Mouse (Mus musculus): Measurements from ENCODE around the gene Sesn3.

Sesn3 gene

GRCm38 (mm10) chr9:14354852-14355251, 80.0 kb downstream of the Sesn3 start:
- DNase-seq (ENCODE audit: low spot score), result no peak

DNA sequence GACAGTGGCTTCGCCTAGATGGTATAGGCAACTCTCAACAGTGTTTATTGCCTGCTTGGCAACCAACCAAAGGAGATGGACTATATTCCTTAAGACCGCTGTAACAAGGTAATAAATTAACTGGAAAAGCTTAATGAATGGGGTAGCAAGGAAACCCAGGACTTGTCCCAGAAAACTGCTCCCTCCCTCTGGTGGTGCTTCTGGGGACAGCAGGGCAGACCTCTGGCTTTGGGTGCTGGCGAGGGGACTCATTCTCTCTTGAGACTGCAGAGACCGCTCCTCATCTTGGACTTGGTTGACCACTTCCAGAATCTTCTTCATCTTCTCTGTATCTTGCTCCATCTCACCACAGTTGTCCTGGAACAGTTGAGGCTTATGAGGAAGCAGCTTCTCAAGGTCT, 82.2 kb downstream of the Sesn3 start:
- DNase-seq (ENCODE audit: low spot score), result no peak

GRCm38 (mm10) chr9:14362068-14362768, 87.4 kb downstream of the Sesn3 start:
- no peak for DNase-seq (ENCODE audit: low spot score)

GRCm38 (mm10) chr9:14363540-14363939, 88.7 kb downstream of the Sesn3 start:
- no peak for DNase-seq (ENCODE audit: low spot score)

DNA sequence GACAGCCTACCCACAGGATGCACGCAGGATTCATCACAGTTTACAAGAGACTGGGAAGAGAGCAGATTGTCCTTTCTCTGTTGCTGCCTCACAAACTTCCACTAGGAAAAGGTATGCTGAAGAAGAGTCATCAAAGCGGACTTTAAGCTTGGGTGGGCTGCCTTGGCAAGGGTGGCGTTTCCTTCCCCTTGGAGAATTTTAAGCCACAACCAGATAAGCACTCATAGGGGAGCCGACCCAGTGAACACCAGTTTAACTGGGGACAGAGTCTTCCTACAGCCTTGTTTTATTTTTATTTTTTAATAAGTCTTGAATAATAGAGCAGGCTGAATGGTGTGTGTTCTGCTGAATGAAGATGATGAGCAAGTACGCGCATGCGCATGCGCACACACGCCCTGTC, 89.9 kb downstream of the Sesn3 start:
- DNase-seq (ENCODE audit: low spot score), result no peak

- no peak for DNase-seq (ENCODE audit: low spot score)
Observed at GRCm38 (mm10) chr9:14365481-14366125, 90.7 kb downstream of the Sesn3 start.

DNA sequence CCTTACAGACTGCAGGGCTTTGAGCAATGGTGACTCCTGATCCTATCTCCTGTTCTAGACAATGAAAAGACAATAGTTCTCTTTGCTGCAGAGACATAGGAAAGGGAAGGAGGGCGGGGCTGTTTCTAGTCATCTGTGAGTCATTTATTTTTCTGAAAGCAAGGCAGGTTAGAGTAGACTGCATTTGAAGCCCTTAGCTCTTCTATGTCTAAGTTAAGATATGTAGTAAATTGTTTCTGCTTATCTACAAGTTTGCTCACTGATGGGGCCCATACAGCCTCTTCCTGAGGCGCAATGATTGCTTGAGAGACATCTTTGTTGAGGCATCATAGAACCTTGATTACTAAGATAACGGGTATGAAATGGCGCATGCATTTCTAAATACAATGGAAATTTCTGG, 93.0 kb downstream of the Sesn3 start:
- no peak for DNase-seq (ENCODE audit: low spot score)

DNA sequence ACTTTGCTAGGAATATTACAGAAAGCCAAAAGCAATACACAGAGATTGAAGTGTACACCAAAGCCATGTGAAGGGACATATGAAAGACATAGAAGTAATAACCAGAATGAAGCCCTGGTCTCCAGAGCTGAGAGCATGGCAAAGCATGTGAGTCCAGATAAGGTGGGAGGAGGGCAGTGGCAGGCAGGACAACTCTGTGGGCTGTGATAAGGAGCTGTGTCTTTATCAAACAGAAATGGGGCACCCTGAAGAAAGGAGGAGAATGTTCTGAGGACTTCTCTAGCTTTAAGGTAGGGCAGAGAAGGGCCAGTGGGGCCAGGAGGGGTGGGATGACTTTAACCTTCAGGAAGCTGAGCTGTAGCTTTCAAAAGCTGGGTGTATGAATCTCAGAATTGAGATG, 94.4 kb downstream of the Sesn3 start:
- no peak for DNase-seq (ENCODE audit: low spot score)

DNA sequence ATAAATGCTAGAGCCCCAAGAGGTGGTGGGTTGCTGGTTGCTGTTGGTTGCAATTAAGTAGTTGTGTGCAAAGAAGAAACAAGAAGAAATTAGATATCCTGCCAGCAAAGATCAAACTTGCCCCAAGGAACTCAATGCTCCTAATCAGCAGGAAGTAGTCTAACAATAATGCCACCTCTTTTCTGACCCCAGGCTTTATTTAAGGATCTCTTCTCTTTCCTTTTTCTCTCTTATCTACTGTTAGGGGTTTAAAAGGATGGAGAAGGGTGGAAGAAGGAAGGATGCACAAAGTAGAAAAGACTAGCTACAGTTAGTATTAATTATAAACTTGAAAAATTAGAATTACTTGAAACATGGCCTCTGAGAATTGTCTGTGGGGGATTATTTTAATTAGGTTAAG, 97.6 kb downstream of the Sesn3 start:
- no peak for DNase-seq (ENCODE audit: low spot score)

- no peak for DNase-seq (ENCODE audit: low spot score)
Observed at GRCm38 (mm10) chr9:14376149-14376548, 101.3 kb downstream of the Sesn3 start.

GRCm38 (mm10) chr9:14378151-14378550, 103.3 kb downstream of the Sesn3 start:
- no peak for DNase-seq (ENCODE audit: low spot score)

DNA sequence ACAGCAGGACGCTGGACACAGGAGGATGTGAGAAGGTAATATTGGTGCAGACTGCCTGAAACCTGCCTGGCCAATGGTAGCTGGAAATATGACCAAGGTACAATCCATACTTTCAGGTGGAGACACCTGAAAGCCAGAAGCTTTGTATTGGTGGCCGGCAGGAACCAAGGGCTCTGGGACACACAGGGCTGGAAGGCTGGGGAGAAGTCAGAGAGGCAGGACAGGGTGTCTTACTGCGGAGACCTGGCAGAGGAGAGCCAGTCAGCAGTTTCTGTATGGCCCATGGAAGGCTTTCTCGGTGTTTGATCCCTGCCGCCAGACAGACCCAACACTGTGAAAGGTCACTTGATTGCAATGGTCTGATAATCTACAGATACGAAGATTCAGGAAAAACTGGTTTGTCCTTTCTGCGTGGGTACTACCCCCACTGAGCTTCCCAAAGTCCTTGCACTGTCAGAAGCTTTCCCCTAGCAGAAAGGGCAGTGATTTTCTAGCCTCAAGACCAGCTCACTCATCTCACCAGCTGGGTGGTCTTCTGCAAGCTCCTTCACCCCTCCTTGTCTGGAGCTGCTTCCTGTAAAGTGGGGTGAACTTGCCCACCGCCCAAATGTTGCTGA, 105.0 kb downstream of the Sesn3 start:
- no peak for DNase-seq (ENCODE audit: low spot score)

DNA sequence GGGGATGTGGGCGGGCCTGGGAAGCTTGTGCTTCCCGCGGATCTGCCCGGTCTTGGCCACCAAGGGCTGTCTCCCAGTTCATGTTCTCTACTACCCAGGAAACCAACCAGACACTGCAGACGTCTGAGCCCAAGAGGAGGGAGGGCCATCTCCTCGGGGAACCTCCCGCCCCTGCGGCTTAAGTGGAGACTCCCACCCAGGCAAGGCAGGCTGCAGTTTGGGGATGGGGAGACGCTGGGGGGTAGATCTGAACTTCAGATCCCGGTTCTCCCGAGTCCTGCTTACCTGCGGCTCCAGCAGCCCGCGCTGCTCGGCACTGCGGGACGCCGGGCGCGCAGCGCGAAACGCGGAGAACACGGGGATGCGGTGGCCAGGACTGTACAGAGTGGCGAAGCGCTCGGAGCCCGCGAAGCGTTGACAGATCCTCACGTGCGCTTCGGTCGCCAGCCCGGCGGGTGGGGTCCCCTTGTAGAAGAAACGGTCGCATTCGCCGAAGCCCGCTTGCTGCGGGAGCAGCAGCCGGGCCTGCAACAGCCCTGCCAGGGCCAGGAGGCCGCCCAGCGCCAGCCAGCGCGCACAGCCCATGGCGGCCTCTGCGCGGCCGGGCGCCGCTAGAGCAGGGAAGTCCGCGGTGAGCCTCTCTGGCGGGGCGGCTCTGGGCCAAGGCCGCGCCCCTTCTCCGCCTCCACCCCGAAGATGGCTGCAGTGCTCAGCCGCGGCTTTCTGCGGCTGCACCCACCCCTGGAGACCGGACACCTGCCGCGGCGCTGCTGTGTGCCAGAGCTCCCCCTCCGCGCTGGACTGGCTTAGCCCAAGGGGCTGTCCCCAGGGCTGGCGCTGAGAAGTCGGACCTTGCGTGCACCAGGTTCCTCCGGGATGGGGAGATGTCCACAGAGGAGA, 105.8 kb downstream of the Sesn3 start:
- peak; percentile 79 for DNase-seq (ENCODE audit: low spot score)

GRCm38 (mm10) chr9:14381353-14382055, 106.6 kb downstream of the Sesn3 start, which contains the start of gene Endod1:
TSS of gene Endod1 (minus strand) at chr9:14381507.
- DNase-seq (ENCODE audit: low spot score), result no peak

DNA sequence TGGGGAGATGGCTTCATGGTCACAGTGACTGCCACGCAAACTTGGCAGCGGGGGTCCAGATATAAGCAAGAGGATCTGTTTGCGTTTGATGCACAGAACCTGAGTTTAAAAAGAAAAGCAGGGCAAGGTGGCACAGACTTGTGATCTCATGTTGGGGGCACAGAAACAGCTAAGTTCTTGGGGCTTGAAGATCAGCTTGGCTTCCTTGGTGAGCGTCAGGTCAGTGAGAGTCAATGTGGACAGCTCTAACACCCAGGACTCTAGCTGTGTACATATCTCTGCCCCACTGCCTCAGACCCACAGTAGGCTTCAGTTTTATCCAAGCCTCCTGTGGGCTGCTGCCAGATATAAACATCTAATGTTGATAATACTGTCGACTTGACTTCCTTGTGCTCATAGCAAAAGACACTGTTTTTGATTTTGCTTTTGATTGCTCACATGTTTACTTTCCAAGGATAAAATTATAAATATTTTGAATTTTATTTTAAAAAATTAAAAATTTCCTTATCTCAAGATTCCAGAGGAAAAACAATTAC, 107.5 kb downstream of the Sesn3 start:
- DNase-seq (ENCODE audit: low spot score), result no peak

Measured in urinary bladder, postnatal 25 days (tissue).